21 mouse cellular contexts compared by ENCODE assay signal in the genomic region with DNA sequence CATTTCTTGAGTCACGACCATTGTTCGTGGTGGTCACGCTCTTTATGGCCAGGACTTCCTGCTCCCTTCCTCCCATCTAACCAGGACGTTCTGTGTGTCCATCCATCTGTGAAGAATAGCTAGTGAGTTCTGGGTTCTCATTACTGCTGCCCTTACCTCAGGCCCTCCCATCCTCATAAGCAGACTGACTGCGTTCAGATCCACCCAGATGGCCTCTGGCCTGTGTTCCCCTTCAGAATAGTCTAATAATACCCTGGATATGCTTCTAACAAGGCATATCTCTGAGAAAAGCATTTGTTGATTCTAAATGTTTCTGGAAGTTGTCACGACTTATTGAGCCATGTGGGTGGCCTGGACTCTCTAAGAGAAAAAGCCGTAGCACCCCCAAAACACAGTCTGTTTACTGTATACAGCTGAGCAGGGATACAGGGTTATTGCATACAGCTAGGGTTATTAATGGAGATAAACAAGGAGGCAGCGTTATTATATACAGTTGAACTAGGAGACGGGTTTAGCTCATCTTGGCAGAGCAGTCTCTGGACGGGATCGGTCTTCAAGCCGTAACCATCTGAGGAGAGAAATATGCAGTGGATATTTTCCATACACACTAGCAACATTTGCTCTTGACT. TPM values are rescaled to one million over a fixed set of nuclear protein-coding genes. Genes with fewer than 3 reads are reported as not detected.
DNase-seq lines count a peak whose midpoint lies in the region; ATAC-seq and TF ChIP-seq lines count a peak whose summit lies in the region.
"Had no signal": no experiment of that assay in that cellular context is flagged by ENCODE, and none has a peak within 500 bp of the region (broad histone marks: within the 10 kb centered on the region; RNA-seq: fewer than 3 reads in every experiment).

No protein-coding gene starts in this region.

- no peak overlapping the region for H3K9ac ChIP-seq in kidney, postnatal 0 days (ENCODE audit: low read depth, low read length)
- no peak overlapping the region for H3K9ac ChIP-seq in stomach, embryonic 14.5 days (replicated peaks; ENCODE audit: low read depth, low read length)
- H3K9ac ChIP-seq: forebrain, embryonic 15.5 days; hindbrain, embryonic 12.5 days; neural tube, embryonic 13.5 days had no signal

- TF ChIP-seq CTCF in kidney, postnatal 0 days (IDR thresholded peaks at IDR 0.05; ENCODE audit: low read depth), result no peak

- no peak overlapping the region for H3K4me3 ChIP-seq in kidney, postnatal 0 days (replicated peaks; ENCODE audit: low read depth, low read length)
- no peak overlapping the region for H3K4me3 ChIP-seq in brown adipose tissue, adult 24 weeks (ENCODE audit: insufficient read depth, low read depth, low read length)
- no peak overlapping the region for H3K4me3 ChIP-seq in stomach, embryonic 14.5 days (ENCODE audit: low read depth, low read length)
- H3K4me3 ChIP-seq: forebrain, embryonic 15.5 days; hindbrain, embryonic 12.5 days; midbrain, embryonic 10.5 days; myocyte; neural tube, embryonic 13.5 days had no signal

- no peak overlapping the region for H3K4me2 ChIP-seq in kidney, postnatal 0 days (ENCODE audit: low read length)
- no peak overlapping the region for H3K4me2 ChIP-seq in stomach, embryonic 14.5 days (replicated peaks; ENCODE audit: low read depth, low read length)
- H3K4me2 ChIP-seq: forebrain, embryonic 15.5 days; hindbrain, embryonic 12.5 days; neural tube, embryonic 13.5 days had no signal

- H3K36me3 ChIP-seq in kidney, postnatal 0 days (ENCODE audit: insufficient read depth, low read length), result no peaks in the 10 kb centered on the region
- no peaks in the 10 kb centered on the region for H3K36me3 ChIP-seq in stomach, embryonic 14.5 days (ENCODE audit: control insufficient read depth, insufficient read depth, low read length)
- H3K36me3 ChIP-seq: forebrain, embryonic 15.5 days; hindbrain, embryonic 12.5 days; midbrain, embryonic 10.5 days; neural tube, embryonic 13.5 days had no signal

- no peaks in the 10 kb centered on the region for H3K27me3 ChIP-seq in kidney, postnatal 0 days (ENCODE audit: insufficient read depth, low read length)
- H3K27me3 ChIP-seq in stomach, embryonic 14.5 days (ENCODE audit: control insufficient read depth, insufficient read depth, low read length), result no peaks in the 10 kb centered on the region
- H3K27me3 ChIP-seq: forebrain, embryonic 15.5 days; hindbrain, embryonic 12.5 days; neural tube, embryonic 13.5 days had no signal

- H3K4me1 ChIP-seq in kidney, postnatal 0 days (replicated peaks; ENCODE audit: insufficient read depth, low read length), result peaks cover 11% of the 10 kb centered on the region; the same call in 1 of the 2 replicates
- peaks cover 21% of the 10 kb centered on the region for H3K4me1 ChIP-seq in brown adipose tissue, adult 24 weeks (ENCODE audit: control insufficient read depth, insufficient read depth, insufficient read length, low read length)
- H3K4me1 ChIP-seq in stomach, embryonic 14.5 days (ENCODE audit: control insufficient read depth, insufficient read depth, low read length), result 0 out of 2 replicates have a peak, but pooled peaks cover 3% of the 10 kb centered on the region
- H3K4me1 ChIP-seq: forebrain, embryonic 15.5 days; neural tube, embryonic 13.5 days had no signal

- ATAC-seq in kidney, postnatal 0 days (replicated peaks; ENCODE audit: low FRiP score, low read depth), result no peak; the same call in 1 of the 2 replicates
- ATAC-seq in stomach, embryonic 14.5 days (ENCODE audit: insufficient number of reproducible peaks, insufficient read depth, low FRiP score, low read depth), result peak; percentile 64; the same call in 1 of the 2 replicates
- ATAC-seq: activated CD4-positive, CD25-positive, alpha-beta regulatory T cell, adult 4 months; forebrain, embryonic 15.5 days; midbrain, embryonic 16.5 days had no signal

- no peak for DNase-seq in kidney, postnatal 0 days (ENCODE audit: low spot score)
- DNase-seq in kidney, postnatal 14 days, result no peak
- peak; percentile 38 for DNase-seq in 416B (ENCODE audit: low read depth)
- DNase-seq in adrenal gland, adult 8-10 months, result no peak
- no peak for DNase-seq in left cerebral cortex, postnatal 10 days (ENCODE audit: extremely low spot score in 1 of 2, low spot score in 2 of 2)
- DNase-seq: cerebellum, adult 2 months; cerebellum, postnatal 36 days; gastrocnemius, postnatal 14 days; lung, postnatal 36 days; retina, postnatal 1 day; right cerebral cortex, postnatal 4 days; thymus, postnatal 36 days had no signal

- intact Hi-C loops in left cerebral cortex, postnatal 10 days (cut with DNase I), result no loop called here

- H3K9me3 ChIP-seq in kidney, postnatal 0 days (replicated peaks; ENCODE audit: low read length), result no peaks in the 10 kb centered on the region
- H3K9me3 ChIP-seq in stomach, embryonic 14.5 days (ENCODE audit: control insufficient read depth, low read depth, low read length), result no peaks in the 10 kb centered on the region
- H3K9me3 ChIP-seq: forebrain, embryonic 15.5 days; hindbrain, embryonic 12.5 days; midbrain, embryonic 10.5 days; neural tube, embryonic 13.5 days had no signal

- 47% methylated on average over 12 of the region's 12 CpGs for WGBS in kidney, postnatal 0 days
- 56% methylated on average over 12 of the region's 12 CpGs for WGBS in stomach, embryonic 14.5 days

- 0 out of 2 replicates have a peak overlapping the region, but pooled peaks have one; percentile 50 for H3K27ac ChIP-seq in kidney, postnatal 0 days
- H3K27ac ChIP-seq in brown adipose tissue, adult 24 weeks (replicated peaks; ENCODE audit: low read depth, low read length), result peak overlapping the region; percentile 97
- peak overlapping the region; percentile 76; the same call in 1 of the 2 replicates for H3K27ac ChIP-seq in stomach, embryonic 14.5 days (ENCODE audit: low read length)
- H3K27ac ChIP-seq: forebrain, embryonic 15.5 days; hindbrain, embryonic 12.5 days; midbrain, embryonic 10.5 days; neural tube, embryonic 13.5 days had no signal

RNA-seq across cellular contexts. Expression of a gene that starts 42.4 kb away (rescaled TPM):
- polyA plus RNA-seq in kidney, postnatal 0 days (2015; fragmentation: Nextera tagmentation; extraction: Ambion mirVana), result 7.1 and 7.3 TPM in 2 replicates
- 5.3 and 7.0 TPM in 2 replicates for polyA plus RNA-seq in brown adipose tissue, adult 24 weeks (2012; ENCODE audit: insufficient read depth, insufficient read length, missing spikeins)
- 8.3 and 8.4 TPM in 2 replicates for polyA plus RNA-seq in stomach, embryonic 14.5 days (2014; fragmentation: Nextera tagmentation; extraction: Ambion mirVana)
- 1 to 10 TPM; 4.8 to 9.1 (median 7.1) TPM for total RNA-seq in adrenal gland, adult 8-10 months (2022)
- total RNA-seq in left cerebral cortex, postnatal 10 days (2021), result 10 to 100 TPM in 1 of 2 experiments, 1 to 10 TPM in 1; 8.9 to 11.8 TPM
